Mouse (Mus musculus) neural tube, embryonic 14.5 days (tissue): ENCODE data around the gene Zeb2. TPM values are rescaled to one million over a fixed set of nuclear protein-coding genes. Genes with fewer than 3 reads are reported as not detected.
"Not testable (repeated sequence)": the region's sequence is repeated elsewhere in the genome, so short reads cannot be mapped to it uniquely, and the experiment has no call there.

ENCODE experiments used
- ATAC-seq: fragments of 200-750 bp; cut with Nextera tagmentation; 2 replicates; pipeline ENCODE4 v1.8.0; 2017; ENCODE audit warnings: low read depth, mild to moderate bottlenecking, moderate TSS enrichment, moderate library complexity
- H3K27ac ChIP-seq: fragments of 300-500 bp; sonication (generic); 2 replicates; pipeline ENCODE4 v1.5.1; 2014; ENCODE audit warnings: low read depth, mild to moderate bottlenecking, control low read depth, low read length, moderate library complexity, mixed read lengths
- H3K27me3 ChIP-seq: fragments of 300-500 bp; sonication (generic); 2 replicates; pipeline ENCODE4 v1.6.1; 2014; ENCODE audit warnings: low read length; ENCODE audit not compliant: control insufficient read depth, insufficient read depth
- H3K36me3 ChIP-seq: fragments of 300-500 bp; sonication (generic); 2 replicates; pipeline ENCODE4 v1.6.1; 2014; ENCODE audit warnings: low read length, mixed read lengths; ENCODE audit not compliant: control insufficient read depth, insufficient read depth
- H3K4me1 ChIP-seq: fragments of 300-500 bp; sonication (generic); 2 replicates; pipeline ENCODE4 v1.6.1; 2014; ENCODE audit warnings: low read length; ENCODE audit not compliant: control insufficient read depth, insufficient read depth
- H3K4me2 ChIP-seq: fragments of 300-500 bp; sonication (generic); 2 replicates; pipeline ENCODE4 v1.6.1; 2014; ENCODE audit warnings: mild to moderate bottlenecking, low read depth, low read length, control low read depth
- H3K4me3 ChIP-seq: fragments of 300-500 bp; sonication (generic); 2 replicates; pipeline ENCODE4 v1.5.1; 2014; ENCODE audit warnings: low read depth, low read length, control low read depth, mixed read lengths
- H3K9ac ChIP-seq: fragments of 300-500 bp; sonication (generic); replicated peaks from 2 replicates; pipeline ENCODE4 v1.6.1; 2014; ENCODE audit warnings: low read depth, mild to moderate bottlenecking, control low read depth, low read length, mixed read lengths
- H3K9me3 ChIP-seq: fragments of 300-500 bp; sonication (generic); 2 replicates; pipeline ENCODE4 v1.6.1; 2016; ENCODE audit warnings: low read length; ENCODE audit not compliant: control insufficient read depth
- WGBS: fragments of 180-500 bp; shearing (Covaris S2); extraction: QIAGEN DNeasy Blood & Tissue Kit; methylation state at CpG from one replicate; pipeline ENCODE4 v1.1.7; 2014; 5-methylcytosine and 5-hydroxymethylcytosine counted together
- polyA plus RNA-seq: library from polyadenylated mRNA; unstranded; fragments of >200 nt; fragmentation: Nextera tagmentation; extraction: Ambion mirVana; gene quantifications from 2 replicates; pipeline ENCODE4 v1.2.1, GENCODE M21; 2014

Gene Zeb2
- polyA plus RNA-seq, 1 experiment from 2014 or later: 53.8 TPM

DNA sequence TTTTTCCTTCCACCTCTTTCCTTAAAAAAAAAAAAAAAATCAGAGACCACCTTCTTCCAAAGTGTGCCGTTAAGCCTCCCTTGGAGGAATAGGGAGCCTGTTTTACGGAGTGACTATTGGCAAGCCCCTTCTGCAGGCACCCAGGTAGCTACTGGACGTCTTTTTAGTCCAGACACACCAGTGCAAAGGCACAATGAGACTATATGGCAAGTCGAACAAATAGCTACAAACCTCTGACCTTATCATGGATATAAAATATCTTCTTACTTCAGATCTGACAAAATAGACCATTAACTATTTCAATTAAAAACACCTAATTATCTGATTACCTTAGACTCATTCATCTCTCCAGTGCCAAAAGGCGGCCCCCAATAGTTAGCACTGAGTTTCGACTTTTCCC lies 2.0 kb downstream of the Zeb2 start:
- Histone ChIP-seq H3K36me3 (no peaks in the 10 kb centered on the region), H3K27ac (peak overlapping the region; percentile 40; the same call in 1 of the 2 replicates), H3K4me1 (peaks cover 4% of the 10 kb centered on the region; the same call in 1 of the 2 replicates), H3K4me3 (peak overlapping the region; percentile 59), H3K9ac (peak overlapping the region; percentile 67; the same call in 1 of the 2 replicates), H3K9me3 (no peaks in the 10 kb centered on the region), H3K27me3 (no peaks in the 10 kb centered on the region), H3K4me2 (peak overlapping the region; percentile 82)
- no peak for ATAC-seq
- 6% methylated on average over 6 of the region's 6 CpGs for WGBS

GRCm38 (mm10) chr2:45114596-45114995 lies 2.6 kb downstream of the Zeb2 start:
- H3K4me1 ChIP-seq: peaks cover 4% of the 10 kb centered on the region; the same call in 1 of the 2 replicates
- 0 out of 2 replicates have a peak overlapping the region, but pooled peaks have one; percentile 6 for H3K4me2 ChIP-seq
- no peaks in the 10 kb centered on the region for H3K27me3 ChIP-seq
- H3K4me3 ChIP-seq: no peak overlapping the region
- no peaks in the 10 kb centered on the region for H3K36me3 ChIP-seq
- 20% methylated on average over 2 of the region's 2 CpGs for WGBS
- peak overlapping the region; percentile 49; the same call in 1 of the 2 replicates for H3K27ac ChIP-seq
- no peak overlapping the region for H3K9ac ChIP-seq
- no peaks in the 10 kb centered on the region for H3K9me3 ChIP-seq
- no peak for ATAC-seq

- H3K4me3 ChIP-seq: no peak overlapping the region
- H3K9me3 ChIP-seq: no peaks in the 10 kb centered on the region
- no peak for ATAC-seq
- WGBS: 13% methylated on average over 3 of the region's 3 CpGs
- H3K4me1 ChIP-seq: peaks cover 4% of the 10 kb centered on the region; the same call in 1 of the 2 replicates
- H3K4me2 ChIP-seq: peak overlapping the region; percentile 73
- H3K27me3 ChIP-seq: no peaks in the 10 kb centered on the region
- no peaks in the 10 kb centered on the region for H3K36me3 ChIP-seq
- H3K9ac ChIP-seq: no peak overlapping the region
- H3K27ac ChIP-seq: no peak overlapping the region
Measured at GRCm38 (mm10) chr2:45113912-45114311, 3.3 kb downstream of the Zeb2 start.

DNA sequence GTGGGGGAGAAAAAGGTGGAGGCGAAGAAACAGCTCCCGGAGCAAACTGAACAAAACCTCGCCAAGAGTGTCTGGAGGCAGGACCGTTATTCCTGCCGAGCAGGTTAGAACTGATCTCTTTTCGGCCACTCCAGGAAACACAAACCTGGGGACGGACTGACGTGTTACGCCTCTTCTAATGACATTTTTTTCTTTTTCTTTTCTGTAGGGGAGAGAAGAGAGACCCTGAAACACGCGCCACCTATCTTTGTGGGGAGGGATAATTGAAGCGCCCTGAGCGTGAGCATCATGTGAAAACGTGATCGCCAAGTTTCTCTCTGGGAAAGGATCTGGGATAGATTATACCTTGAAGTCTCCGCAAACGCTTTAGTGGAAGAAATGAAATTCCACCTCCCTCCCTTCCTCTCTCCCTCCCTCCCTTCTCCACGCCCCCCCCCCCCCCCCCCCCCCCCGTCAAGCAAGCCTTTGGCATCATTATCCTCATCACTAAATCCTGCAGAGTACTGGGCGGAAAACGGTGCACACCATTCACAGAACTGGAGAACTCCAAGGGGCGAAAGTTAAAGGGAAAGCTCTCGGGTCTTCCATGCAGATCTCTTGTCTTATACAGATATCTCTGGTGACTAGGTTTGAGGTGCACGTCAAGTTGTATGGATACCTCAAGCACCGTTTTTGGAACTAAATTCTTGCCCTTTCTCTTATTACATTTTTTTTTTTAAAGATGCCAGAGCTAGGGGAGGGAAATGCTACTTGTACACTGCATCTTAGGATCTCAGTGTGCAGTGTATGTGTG lies 4.1 kb downstream of the Zeb2 start:
- Histone ChIP-seq H3K9me3 (no peaks in the 10 kb centered on the region), H3K9ac (peak overlapping the region; percentile 54; the same call in 1 of the 2 replicates), H3K27ac (peak overlapping the region; percentile 81), H3K4me2 (peak overlapping the region; percentile 73), H3K36me3 (no peaks in the 10 kb centered on the region), H3K27me3 (no peaks in the 10 kb centered on the region), H3K4me3 (peak overlapping the region; percentile 79), H3K4me1 (peaks cover 4% of the 10 kb centered on the region; the same call in 1 of the 2 replicates)
- no peak for ATAC-seq
- 1% methylated on average over 23 of the region's 25 CpGs for WGBS

- no peak for ATAC-seq
Measured at GRCm38 (mm10) chr2:45112021-45112747, 5.0 kb downstream of the Zeb2 start.

GRCm38 (mm10) chr2:45111571-45111970 lies 5.6 kb downstream of the Zeb2 start:
- H3K9me3 ChIP-seq, H3K36me3 ChIP-seq, H3K4me1 ChIP-seq, H3K27me3 ChIP-seq, ATAC-seq: not testable (repeated sequence)
- under 1% methylated on average over 3 of the region's 3 CpGs for WGBS
- H3K4me3 ChIP-seq: peak overlapping the region; percentile 79
- peak overlapping the region; percentile 96 for H3K9ac ChIP-seq
- peak overlapping the region; percentile 98 for H3K27ac ChIP-seq
- peak overlapping the region; percentile 73 for H3K4me2 ChIP-seq

More at GRCm38 (mm10) chr2:45112021-45112747, 5.0 kb downstream of the Zeb2 start:
- Histone ChIP-seq H3K4me2 (peak overlapping the region; percentile 73), H3K9me3 (no peaks in the 10 kb centered on the region), H3K27ac (peak overlapping the region; percentile 81), H3K4me1 (peaks cover 5% of the 10 kb centered on the region; the same call in 1 of the 2 replicates), H3K9ac (peak overlapping the region; percentile 54; the same call in 1 of the 2 replicates), H3K27me3 (no peaks in the 10 kb centered on the region), H3K36me3 (no peaks in the 10 kb centered on the region), H3K4me3 (peak overlapping the region; percentile 79)
- 3% methylated on average over 9 of the region's 9 CpGs for WGBS

GRCm38 (mm10) chr2:45110757-45111411 lies 6.3 kb downstream of the Zeb2 start:
- H3K27me3 ChIP-seq: no peaks in the 10 kb centered on the region
- no peaks in the 10 kb centered on the region for H3K36me3 ChIP-seq
- peaks cover 12% of the 10 kb centered on the region; the same call in 1 of the 2 replicates for H3K4me1 ChIP-seq
- H3K9ac ChIP-seq: peak overlapping the region; percentile 96
- peak overlapping the region; percentile 73 for H3K4me2 ChIP-seq
- ATAC-seq: peak; percentile 12; the same call in 1 of the 2 replicates
- peak overlapping the region; percentile 79 for H3K4me3 ChIP-seq
- peak overlapping the region; percentile 98 for H3K27ac ChIP-seq
- 0% methylated on average over 20 of the region's 20 CpGs for WGBS
- no peaks in the 10 kb centered on the region for H3K9me3 ChIP-seq

GRCm38 (mm10) chr2:45109951-45110756 lies 7.0 kb downstream of the Zeb2 start:
- Histone ChIP-seq H3K9ac (peak overlapping the region; percentile 96), H3K27ac (peak overlapping the region; percentile 98), H3K4me1 (peaks cover 18% of the 10 kb centered on the region; the same call in 1 of the 2 replicates), H3K36me3 (no peaks in the 10 kb centered on the region), H3K4me3 (peak overlapping the region; percentile 79), H3K4me2 (peak overlapping the region; percentile 73), H3K27me3 (no peaks in the 10 kb centered on the region), H3K9me3 (no peaks in the 10 kb centered on the region)
- under 1% methylated on average over 51 of the region's 54 CpGs for WGBS
- peak; percentile 36 for ATAC-seq
